Mouse (Mus musculus) hindbrain, embryonic 10.5 days (tissue): ENCODE results near the gene Smad6. TPM values are rescaled to one million over a fixed set of nuclear protein-coding genes. Genes with fewer than 3 reads are reported as not detected.

Experiments used
- DNase-seq: peaks from one replicate; pipeline ENCODE4 v3.0.0-alpha.2; 2017; ENCODE audit warnings: low spot score
- H3K27ac ChIP-seq: fragments of 300-500 bp; sonication (generic); 2 replicates; pipeline ENCODE4 v1.5.1; 2016; ENCODE audit warnings: mild to moderate bottlenecking, moderate library complexity
- H3K27me3 ChIP-seq: fragments of 300-500 bp; sonication (generic); 2 replicates; pipeline ENCODE4 v1.6.1; 2016; ENCODE audit warnings: mild to moderate bottlenecking; ENCODE audit not compliant: poor library complexity, insufficient read depth, severe bottlenecking
- H3K36me3 ChIP-seq: fragments of 300-500 bp; sonication (generic); 2 replicates; pipeline ENCODE4 v1.6.1; 2016; ENCODE audit warnings: mild to moderate bottlenecking, moderate library complexity
- H3K4me1 ChIP-seq: fragments of 300-500 bp; sonication (generic); replicated peaks from 2 replicates; pipeline ENCODE4 v1.6.1; 2016; ENCODE audit warnings: mild to moderate bottlenecking
- H3K4me3 ChIP-seq: fragments of 300-500 bp; sonication (generic); 2 replicates; pipeline ENCODE4 v1.5.1; 2016; ENCODE audit warnings: mild to moderate bottlenecking, moderate library complexity
- H3K9me3 ChIP-seq: fragments of 300-500 bp; sonication (generic); 2 replicates; pipeline ENCODE4 v1.6.1; 2016; ENCODE audit warnings: mild to moderate bottlenecking, moderate library complexity
- WGBS: fragments of 180-500 bp; shearing (Covaris S2); methylation state at CpG from one replicate; pipeline ENCODE4 v1.1.7; 2016; 5-methylcytosine and 5-hydroxymethylcytosine counted together
- polyA plus RNA-seq: library from polyadenylated mRNA; unstranded; fragments of >200 nt; fragmentation: Nextera tagmentation; extraction: Ambion mirVana; gene quantifications from 2 replicates; pipeline ENCODE4 v1.2.1, GENCODE M21; 2016

The Smad6 gene
- polyA plus RNA-seq, 1 experiment from 2014 or later, result 6.7 TPM

- Histone ChIP-seq H3K36me3 (no peaks in the 10 kb centered on the region), H3K27me3 (0 out of 2 replicates have a peak, but pooled peaks cover 9% of the 10 kb centered on the region), H3K4me3 (no peak overlapping the region), H3K4me1 (peaks cover 29% of the 10 kb centered on the region), H3K9me3 (no peaks in the 10 kb centered on the region), H3K27ac (no peak overlapping the region)
- 82% methylated on average over 5 of the region's 5 CpGs for WGBS
- DNase-seq, result no peak
Observed at GRCm38 (mm10) chr9:63936256-63936655, 85.6 kb downstream of the Smad6 start.

GRCm38 (mm10) chr9:63933068-63933467 is 88.8 kb downstream of the Smad6 start:
- no peak for DNase-seq
- Histone ChIP-seq H3K4me1 (peaks cover 32% of the 10 kb centered on the region), H3K36me3 (no peaks in the 10 kb centered on the region), H3K9me3 (no peaks in the 10 kb centered on the region), H3K4me3 (no peak overlapping the region), H3K27ac (no peak overlapping the region), H3K27me3 (peaks cover 23% of the 10 kb centered on the region)
- 66% methylated on average over 5 of the region's 5 CpGs for WGBS

- H3K27ac ChIP-seq, result peak overlapping the region; percentile 84
- peaks cover 34% of the 10 kb centered on the region for H3K4me1 ChIP-seq
Observed at GRCm38 (mm10) chr9:63927340-63928049, 94.4 kb downstream of the Smad6 start.

GRCm38 (mm10) chr9:63926377-63926776 is 95.5 kb downstream of the Smad6 start:
- WGBS, result 77% methylated on average over 7 of the region's 7 CpGs
- peaks cover 30% of the 10 kb centered on the region for H3K4me1 ChIP-seq

More at GRCm38 (mm10) chr9:63927340-63928049, 94.4 kb downstream of the Smad6 start:
- Histone ChIP-seq H3K27me3 (peaks cover 41% of the 10 kb centered on the region), H3K36me3 (no peaks in the 10 kb centered on the region), H3K4me3 (peak overlapping the region; percentile 53), H3K9me3 (no peaks in the 10 kb centered on the region)
- 4% methylated on average over 34 of the region's 34 CpGs for WGBS
- peak; percentile 40 for DNase-seq

GRCm38 (mm10) chr9:63923190-63923717 is 98.6 kb downstream of the Smad6 start:
- Histone ChIP-seq H3K4me1 (peaks cover 40% of the 10 kb centered on the region), H3K4me3 (no peak overlapping the region), H3K27me3 (peaks cover 30% of the 10 kb centered on the region), H3K27ac (no peak overlapping the region), H3K9me3 (no peaks in the 10 kb centered on the region), H3K36me3 (no peaks in the 10 kb centered on the region)
- 82% methylated on average over 9 of the region's 9 CpGs for WGBS
- DNase-seq, result no peak

More at GRCm38 (mm10) chr9:63926377-63926776, 95.5 kb downstream of the Smad6 start:
- no peak overlapping the region for H3K4me3 ChIP-seq
- no peaks in the 10 kb centered on the region for H3K9me3 ChIP-seq
- H3K36me3 ChIP-seq, result no peaks in the 10 kb centered on the region
- DNase-seq, result no peak
- peaks cover 41% of the 10 kb centered on the region for H3K27me3 ChIP-seq
- no peak overlapping the region for H3K27ac ChIP-seq

GRCm38 (mm10) chr9:63919708-63920107 is 102.2 kb downstream of the Smad6 start:
- H3K36me3 ChIP-seq, result no peaks in the 10 kb centered on the region
- peaks cover 30% of the 10 kb centered on the region for H3K4me1 ChIP-seq
- DNase-seq, result no peak
- 79% methylated on average over 3 of the region's 3 CpGs for WGBS
- peak overlapping the region; percentile 46; the same call in 1 of the 2 replicates for H3K27ac ChIP-seq
- no peak overlapping the region for H3K4me3 ChIP-seq
- no peaks in the 10 kb centered on the region; the same call in none of the 2 replicates for H3K27me3 ChIP-seq
- H3K9me3 ChIP-seq, result no peaks in the 10 kb centered on the region

GRCm38 (mm10) chr9:63919001-63919555 is 102.8 kb downstream of the Smad6 start:
- Histone ChIP-seq H3K9me3 (no peaks in the 10 kb centered on the region), H3K4me1 (peaks cover 30% of the 10 kb centered on the region), H3K27me3 (no peaks in the 10 kb centered on the region; the same call in none of the 2 replicates), H3K36me3 (no peaks in the 10 kb centered on the region), H3K27ac (peak overlapping the region; percentile 46; the same call in 1 of the 2 replicates), H3K4me3 (no peak overlapping the region)
- no peak for DNase-seq
- 80% methylated on average over 18 of the region's 18 CpGs for WGBS

- Histone ChIP-seq H3K27me3 (no peaks in the 10 kb centered on the region; the same call in none of the 2 replicates), H3K9me3 (no peaks in the 10 kb centered on the region), H3K4me1 (peaks cover 28% of the 10 kb centered on the region), H3K27ac (no peak overlapping the region), H3K4me3 (no peak overlapping the region), H3K36me3 (no peaks in the 10 kb centered on the region)
- peak; percentile 80 for DNase-seq
- 70% methylated on average over 4 of the region's 4 CpGs for WGBS
Observed at GRCm38 (mm10) chr9:63918245-63918644, 103.6 kb downstream of the Smad6 start.

- no peaks in the 10 kb centered on the region for H3K9me3 ChIP-seq
- no peak overlapping the region for H3K4me3 ChIP-seq
- DNase-seq, result no peak
- peaks cover 21% of the 10 kb centered on the region for H3K4me1 ChIP-seq
- peak overlapping the region; percentile 9; the same call in 1 of the 2 replicates for H3K27ac ChIP-seq
- H3K27me3 ChIP-seq, result no peaks in the 10 kb centered on the region; the same call in none of the 2 replicates
- WGBS, result 82% methylated on average over 6 of the region's 6 CpGs
- no peaks in the 10 kb centered on the region for H3K36me3 ChIP-seq
Observed at GRCm38 (mm10) chr9:63916441-63916840, 105.4 kb downstream of the Smad6 start.

- DNase-seq, result peak; percentile 43
- WGBS, result 65% methylated on average over 5 of the region's 5 CpGs
- no peaks in the 10 kb centered on the region for H3K36me3 ChIP-seq
- H3K4me1 ChIP-seq, result peaks cover 21% of the 10 kb centered on the region
- H3K9me3 ChIP-seq, result no peaks in the 10 kb centered on the region
- H3K27me3 ChIP-seq, result no peaks in the 10 kb centered on the region; the same call in none of the 2 replicates
- no peak overlapping the region for H3K27ac ChIP-seq
- H3K4me3 ChIP-seq, result no peak overlapping the region
Observed at GRCm38 (mm10) chr9:63915976-63916375, 105.9 kb downstream of the Smad6 start.

GRCm38 (mm10) chr9:63914944-63915343 is 106.9 kb downstream of the Smad6 start:
- DNase-seq, result no peak

GRCm38 (mm10) chr9:63912051-63912450 is 109.8 kb downstream of the Smad6 start:
- WGBS, result 63% methylated on average over 9 of the region's 9 CpGs
- H3K9me3 ChIP-seq, result no peaks in the 10 kb centered on the region
- no peak overlapping the region for H3K27ac ChIP-seq
- H3K4me1 ChIP-seq, result peaks cover 9% of the 10 kb centered on the region; the same call in 1 of the 2 replicates
- H3K27me3 ChIP-seq, result no peaks in the 10 kb centered on the region; the same call in 1 of the 2 replicates
- DNase-seq, result no peak
- no peak overlapping the region for H3K4me3 ChIP-seq
- no peaks in the 10 kb centered on the region for H3K36me3 ChIP-seq

More at GRCm38 (mm10) chr9:63914944-63915343, 106.9 kb downstream of the Smad6 start:
- Histone ChIP-seq H3K9me3 (no peaks in the 10 kb centered on the region), H3K4me1 (peaks cover 21% of the 10 kb centered on the region), H3K4me3 (no peak overlapping the region), H3K27ac (no peak overlapping the region), H3K27me3 (no peaks in the 10 kb centered on the region; the same call in none of the 2 replicates), H3K36me3 (no peaks in the 10 kb centered on the region)
- WGBS, result 90% methylated on average over 5 of the region's 5 CpGs

- Histone ChIP-seq H3K27me3 (no peaks in the 10 kb centered on the region), H3K4me3 (no peak overlapping the region), H3K9me3 (no peaks in the 10 kb centered on the region), H3K4me1 (no peaks in the 10 kb centered on the region), H3K27ac (no peak overlapping the region), H3K36me3 (no peaks in the 10 kb centered on the region)
- 17% methylated on average over 5 of the region's 5 CpGs for WGBS
- peak; percentile 82 for DNase-seq
Observed at GRCm38 (mm10) chr9:63909618-63910017, 112.2 kb downstream of the Smad6 start.
